Mouse (Mus musculus) layer of hippocampus, postnatal 14 days (tissue): ENCODE measurements around the gene Ankrd11. TPM values are rescaled to one million over a fixed set of nuclear protein-coding genes. Genes with fewer than 3 reads are reported as not detected.
A peak's percentile ranks its signal among the peaks of the same experiment; 100 is the strongest.
"Not testable (repeated sequence)": the region's sequence is repeated elsewhere in the genome, so short reads cannot be mapped to it uniquely, and the experiment has no call there.

ENCODE experiments used
- DNase-seq, 2 experiments: peaks; one replicate each; pipeline ENCODE4 v3.0.0; 2021 to 2022; ENCODE audit warnings: low spot score in 2 of 2, mixed read lengths in 1 of 2
- long read RNA-seq, 2 experiments: library from polyadenylated mRNA; stranded (forward); transcript quantifications; one replicate each; pipeline ENCODE4 v2.0.0; 2021
- total RNA-seq, 2 experiments: library from RNA; stranded (reverse); gene quantifications; 2 replicates each; pipeline ENCODE4 v1.2.3; 2021

Gene Ankrd11
- 100 to 1,000 TPM; 152 to 159 TPM for total RNA-seq
- long read RNA-seq, experiment 1, partial matches to known transcripts = 58 of 68 reads
- long read RNA-seq, experiment 1, other reads (novel, unspliced or antisense) = 10 of 68 reads
- long read RNA-seq, experiment 2, partial matches to known transcripts = 59 of 72 reads
- long read RNA-seq, experiment 2, other reads (novel, unspliced or antisense) = 11 of 72 reads

DNA sequence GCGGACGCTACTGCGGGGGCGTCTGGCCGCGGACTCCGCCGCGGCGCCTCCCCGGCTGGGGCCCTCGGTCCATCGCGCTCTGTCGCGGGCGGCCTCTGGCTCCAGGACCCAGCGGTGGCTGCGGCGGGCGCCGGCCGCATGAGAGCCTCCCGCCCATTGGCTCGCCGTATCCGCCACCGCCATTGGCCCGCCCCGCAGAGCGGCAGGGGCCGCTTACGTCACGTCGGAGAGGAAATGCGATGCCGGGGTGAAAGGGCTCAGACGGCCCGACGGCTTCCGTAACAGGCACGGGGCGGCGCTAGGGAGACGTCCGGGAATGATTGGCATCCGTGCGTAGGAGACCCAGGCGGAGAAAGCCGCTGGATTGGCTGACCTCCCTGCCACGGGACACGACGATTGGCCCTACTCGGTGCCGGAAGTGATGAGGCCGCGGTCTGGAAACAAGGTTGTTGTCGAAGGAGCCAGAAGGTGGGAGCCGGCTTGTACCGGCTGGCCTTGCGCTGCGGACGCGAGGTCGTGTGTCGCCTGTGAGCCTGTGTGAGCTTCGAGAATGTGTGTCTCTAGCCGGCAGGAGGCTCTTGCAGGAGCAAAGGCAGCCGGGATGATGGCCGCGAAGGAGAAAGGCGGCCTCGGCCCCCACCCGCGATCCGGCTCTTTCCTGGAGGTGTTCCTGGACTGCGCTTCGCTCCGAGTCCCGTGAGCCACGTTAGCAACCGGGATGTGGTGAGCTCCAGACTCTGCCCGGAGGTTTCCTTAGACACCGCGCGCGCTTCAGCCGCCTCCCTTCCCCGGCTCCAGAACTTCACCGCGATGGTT lies at the start of gene Ankrd11:
TSS of gene Ankrd11 (minus strand) at position 120 of the 816 bp plus-strand sequence.
- peak; percentile 100 for DNase-seq

DNA sequence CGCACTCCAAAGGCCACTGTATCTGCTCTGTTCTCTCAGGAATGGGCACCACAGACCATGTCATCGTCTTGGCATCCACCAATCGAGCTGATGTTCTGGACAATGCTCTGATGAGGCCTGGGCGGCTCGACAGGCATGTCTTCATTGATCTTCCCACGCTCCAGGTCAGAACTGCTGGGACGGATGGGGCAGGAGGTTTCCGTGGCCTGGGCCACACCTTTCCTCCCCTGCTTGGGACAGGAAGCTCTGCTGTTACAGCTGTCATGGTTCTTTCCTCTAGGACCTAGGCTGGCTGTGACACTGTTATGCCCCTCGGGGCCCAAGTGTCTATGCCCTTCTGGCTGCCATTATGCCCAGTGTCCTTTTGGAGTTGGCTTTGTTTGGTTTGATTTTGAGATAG lies 45.2 kb upstream of the Ankrd11 start:
- no peak for DNase-seq

DNA sequence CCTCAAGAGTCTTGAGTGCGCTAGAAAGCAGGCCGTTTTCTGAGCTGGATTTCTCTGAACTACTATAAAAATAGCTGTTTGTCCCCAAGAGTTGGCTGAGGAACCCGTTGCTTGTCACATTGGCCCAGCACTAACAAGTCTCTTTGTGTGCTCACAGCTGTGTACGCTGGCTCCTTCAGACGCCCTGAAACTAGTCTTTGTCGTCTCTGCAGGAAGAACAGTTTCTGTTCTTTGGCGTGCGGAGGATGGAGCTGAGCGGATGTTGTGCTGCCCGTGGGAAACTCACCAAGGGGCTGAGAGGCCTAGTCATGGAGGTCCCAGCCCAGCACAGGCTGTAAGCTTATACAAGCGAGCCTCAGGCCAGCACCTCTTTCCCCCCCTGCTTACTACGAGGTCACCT lies 41.5 kb upstream of the Ankrd11 start:
- peak in 1 of 2 experiments; percentile 80 for DNase-seq

DNA sequence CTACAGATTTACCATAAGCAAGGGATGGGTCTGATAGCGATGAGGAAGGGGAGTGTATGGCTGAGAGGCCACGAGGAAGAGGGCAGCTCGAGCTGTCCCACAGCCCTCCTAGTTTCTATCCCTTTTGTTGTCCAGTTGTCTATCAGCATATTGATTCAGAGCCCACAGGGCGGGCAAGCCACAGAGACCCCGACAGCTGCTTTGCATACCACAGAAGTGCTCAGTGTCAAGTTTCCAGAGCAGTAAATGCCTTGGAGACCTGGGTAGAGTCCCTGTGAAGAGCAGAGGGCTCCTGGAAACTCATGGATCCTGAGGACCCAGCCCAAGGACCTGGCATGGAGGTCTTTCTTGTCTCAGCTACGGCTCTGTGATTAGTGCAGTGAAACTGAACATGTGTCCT lies 40.9 kb upstream of the Ankrd11 start:
- no peak for DNase-seq

DNA sequence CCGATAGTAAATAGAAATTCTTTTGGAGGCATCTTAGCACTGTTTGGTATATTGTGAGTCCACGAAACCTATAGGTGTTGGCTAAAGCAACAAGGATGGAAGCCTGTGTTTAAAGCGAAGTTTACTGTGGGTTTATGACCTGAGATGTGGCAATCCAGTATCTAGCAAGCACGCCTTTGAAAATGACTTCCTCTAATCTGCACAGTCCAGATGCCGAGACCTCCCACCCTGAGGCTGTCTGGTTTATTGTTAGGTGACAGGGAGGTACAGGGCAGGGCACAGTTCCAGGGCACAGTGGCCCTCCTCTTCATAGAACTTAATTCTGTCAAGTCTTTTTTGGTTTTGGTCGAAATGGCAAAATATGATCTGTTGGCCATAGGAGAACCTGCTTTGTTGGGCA lies 35.1 kb upstream of the Ankrd11 start:
- DNase-seq = no peak

DNA sequence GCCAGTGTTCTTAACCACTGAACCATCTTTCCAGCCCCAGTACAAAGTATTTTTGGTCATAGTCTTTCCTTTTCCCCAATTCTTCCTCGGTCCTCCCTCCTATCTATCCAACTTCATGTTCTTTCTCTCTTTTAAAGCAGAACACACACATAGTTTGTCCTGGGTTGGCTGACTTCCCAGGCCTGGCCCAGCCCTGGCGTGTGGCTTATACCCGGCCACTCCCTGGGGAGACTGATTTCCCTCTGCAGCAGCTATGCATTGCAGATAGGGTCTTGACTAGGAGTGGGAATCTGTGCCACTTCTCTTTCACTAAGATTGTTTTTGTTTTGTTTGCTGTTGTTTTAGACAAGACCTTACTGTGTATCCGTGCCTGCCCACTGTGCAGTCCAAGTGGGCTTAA lies 29.1 kb upstream of the Ankrd11 start:
- no peak for DNase-seq

DNA sequence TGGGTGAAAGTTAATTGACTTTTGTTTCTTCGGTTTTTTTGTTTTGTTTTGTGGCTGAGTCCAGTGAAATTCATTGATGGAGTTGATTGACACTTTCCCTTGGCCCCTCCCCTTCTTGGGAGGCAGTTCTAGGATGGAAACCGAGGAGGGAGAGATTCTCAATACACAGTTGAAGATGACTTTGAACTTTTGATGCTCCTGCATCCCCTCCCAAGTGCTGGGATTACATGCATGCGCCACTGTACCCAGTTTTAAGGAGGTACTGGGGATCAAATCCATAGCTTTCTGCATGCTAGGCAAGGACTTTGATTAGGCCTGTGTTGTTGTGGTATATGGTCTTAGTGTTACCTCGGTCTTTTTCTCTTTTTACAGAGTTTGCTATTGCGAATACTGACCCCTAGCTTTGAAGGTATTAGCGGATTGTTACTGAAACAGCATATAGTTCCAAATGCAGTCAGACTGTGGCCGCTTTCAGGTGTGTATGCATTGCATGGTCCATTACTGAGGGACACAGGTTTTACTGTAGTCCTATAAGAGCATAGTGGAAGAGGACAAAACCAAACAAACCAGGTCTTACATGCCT lies 24.1 kb upstream of the Ankrd11 start:
- no peak for DNase-seq

DNA sequence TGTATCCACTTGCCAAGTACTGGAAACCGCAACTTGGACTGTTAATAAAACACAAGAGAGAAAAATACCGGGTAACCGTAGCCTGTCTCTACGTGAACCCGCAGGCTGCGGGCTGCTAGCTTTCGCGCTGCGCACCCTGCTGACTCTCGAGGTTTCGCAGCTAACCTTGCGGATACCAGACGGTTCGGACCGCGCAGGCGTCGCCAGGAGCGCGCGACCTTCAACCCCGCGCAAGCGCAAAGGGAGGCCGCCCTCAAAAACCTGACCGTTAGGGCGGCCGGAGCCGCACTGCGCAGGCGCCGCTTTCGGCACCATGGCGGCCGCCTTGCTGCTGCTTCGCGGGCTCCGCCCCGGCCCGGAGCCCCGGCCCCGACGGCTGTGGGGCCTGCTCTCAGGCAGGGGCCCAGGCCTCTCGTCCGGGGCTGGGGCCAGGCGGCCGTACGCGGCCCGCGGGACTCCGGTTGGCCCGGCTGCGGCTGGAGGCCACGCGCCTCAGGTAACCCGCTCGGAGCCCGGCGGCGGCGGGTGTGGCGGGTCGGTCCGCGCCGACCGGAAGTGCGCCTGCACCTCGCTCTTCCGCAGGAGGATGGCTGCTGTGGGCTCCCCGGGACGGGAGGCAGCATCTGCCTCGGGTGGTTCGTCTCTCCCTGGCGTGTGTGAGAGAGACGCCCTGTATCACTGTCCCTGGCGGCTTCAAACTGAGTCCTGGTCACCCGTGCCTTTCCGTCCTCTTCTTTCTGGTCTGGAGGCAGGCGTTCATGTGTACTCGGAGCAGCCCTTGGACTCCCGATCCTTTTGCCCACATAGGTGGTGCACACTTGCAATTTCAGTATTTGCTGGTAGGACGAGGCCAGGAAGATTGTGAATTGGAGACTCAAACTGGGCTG lies 23.4 kb upstream of the Ankrd11 start:
- peak; percentile 95 to 97 for DNase-seq

DNA sequence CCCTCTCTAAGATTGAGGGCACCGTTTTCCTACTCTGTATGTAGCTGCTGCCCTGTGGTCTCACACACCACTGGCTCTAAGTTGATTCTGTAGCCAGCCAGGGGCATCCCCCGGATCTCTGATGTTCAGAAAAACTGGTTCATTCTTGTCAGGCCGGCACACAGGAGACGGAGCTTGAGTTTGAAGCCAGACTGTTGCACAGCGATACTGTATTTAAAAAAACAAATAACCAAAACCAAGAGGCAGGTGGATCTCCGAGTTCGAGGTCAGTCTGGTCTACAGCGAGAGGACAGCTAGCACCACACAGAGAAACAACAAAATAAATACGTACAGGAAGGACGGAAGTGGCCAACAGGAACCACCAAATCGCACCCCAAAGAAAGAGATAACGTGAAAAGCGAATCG lies 22.7 kb upstream of the Ankrd11 start:
- DNase-seq = no peak

DNA sequence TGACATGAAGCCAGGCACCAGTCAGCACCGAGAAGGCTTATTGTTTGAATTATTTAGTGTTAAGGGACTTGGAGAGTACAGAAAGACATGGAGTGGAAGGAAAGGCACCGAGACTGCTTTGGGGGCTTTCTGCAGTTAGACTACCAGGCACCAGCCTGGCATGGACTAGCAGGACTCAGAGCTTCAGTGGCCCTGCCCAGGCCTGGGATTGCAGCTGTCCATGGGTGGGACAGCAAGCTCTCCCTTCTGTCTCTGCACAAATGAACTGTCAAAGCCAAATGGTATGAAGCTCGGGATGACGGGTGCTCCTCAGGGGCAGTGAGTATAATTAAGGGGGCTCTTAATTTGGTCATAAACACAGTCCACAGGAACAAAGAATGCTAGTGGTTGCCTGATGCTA lies 22.0 kb upstream of the Ankrd11 start:
- DNase-seq = no peak

DNA sequence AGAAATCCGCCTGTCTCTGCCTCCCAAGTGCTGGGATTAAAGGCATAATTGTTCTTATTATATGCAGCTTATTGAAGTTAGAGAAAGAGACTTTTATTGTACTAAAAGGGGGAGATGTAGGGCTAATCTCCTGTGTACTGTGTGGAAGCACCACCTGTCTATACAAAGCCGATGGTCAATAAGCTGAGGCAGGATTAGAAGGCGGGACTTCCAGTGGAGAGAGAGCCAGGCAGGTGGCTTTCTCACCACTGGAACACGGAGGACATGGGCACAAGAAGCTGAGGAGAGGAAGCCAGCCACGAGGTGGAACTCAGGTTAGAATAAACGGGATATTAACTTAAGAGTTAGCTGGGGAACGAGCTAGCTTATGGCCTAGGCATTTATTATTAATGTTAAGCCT lies 20.6 kb upstream of the Ankrd11 start, which contains the start of gene Spg7:
TSS of gene Spg7 (plus strand) at position 222 of the 400 bp plus-strand sequence.
- no peak for DNase-seq

DNA sequence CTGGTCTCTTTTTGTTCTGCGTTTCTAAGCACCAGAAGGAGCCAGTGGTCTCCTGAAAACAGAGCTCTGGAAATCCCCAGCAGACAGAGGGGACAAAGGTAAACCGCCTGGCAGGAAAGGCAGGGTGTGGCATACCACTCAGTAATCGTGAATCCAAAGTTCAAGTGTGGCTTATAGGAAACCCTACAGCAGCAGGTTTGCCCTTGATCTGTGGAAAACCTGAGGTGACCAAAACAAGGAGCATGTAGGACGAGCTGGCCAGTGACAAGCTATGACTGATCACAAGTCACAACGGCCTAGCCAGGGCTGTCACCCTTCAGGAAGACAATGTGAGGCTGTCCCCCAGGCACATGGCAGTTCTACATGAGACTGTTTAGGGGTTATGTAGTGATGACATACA lies 9.4 kb upstream of the Ankrd11 start:
- no peak for DNase-seq

DNA sequence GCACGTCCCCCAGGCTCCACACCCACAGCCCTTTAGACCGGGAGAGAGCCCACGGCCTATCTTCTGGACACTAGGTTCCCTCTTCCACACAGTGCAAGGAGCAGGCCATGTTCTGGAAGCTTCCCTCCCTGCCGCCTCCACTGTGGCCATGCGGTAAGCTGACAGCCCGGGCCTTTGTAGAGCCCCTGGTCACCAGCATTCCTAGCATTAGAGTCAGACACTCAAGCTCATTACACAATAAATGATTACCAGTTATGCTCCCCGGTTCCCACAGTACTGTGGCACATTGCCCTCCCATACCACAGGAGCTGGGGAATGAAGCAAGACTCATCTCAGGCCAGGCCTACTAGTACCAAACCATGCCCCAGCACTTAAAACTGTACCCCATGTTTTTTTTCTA lies 6.3 kb upstream of the Ankrd11 start:
- no peak for DNase-seq

DNA sequence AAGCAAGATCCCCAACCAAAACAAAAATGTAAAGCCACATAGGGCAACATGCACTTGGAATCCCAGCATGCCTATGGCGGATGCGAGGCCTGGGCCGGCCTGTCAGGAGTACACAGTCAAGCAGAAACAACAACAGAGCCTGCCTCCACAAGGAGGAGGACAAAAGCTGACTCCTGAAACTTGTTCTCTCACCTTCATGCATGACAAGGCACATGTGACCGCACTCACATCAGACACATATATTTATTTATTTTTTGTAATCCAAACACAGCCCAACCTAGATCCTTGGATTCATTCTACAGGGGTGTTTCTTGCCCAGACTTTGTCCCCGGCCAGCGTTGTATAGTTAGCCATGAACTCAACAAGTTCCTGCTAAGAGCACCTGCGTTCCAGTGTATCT lies 5.8 kb upstream of the Ankrd11 start:
- no peak for DNase-seq

DNA sequence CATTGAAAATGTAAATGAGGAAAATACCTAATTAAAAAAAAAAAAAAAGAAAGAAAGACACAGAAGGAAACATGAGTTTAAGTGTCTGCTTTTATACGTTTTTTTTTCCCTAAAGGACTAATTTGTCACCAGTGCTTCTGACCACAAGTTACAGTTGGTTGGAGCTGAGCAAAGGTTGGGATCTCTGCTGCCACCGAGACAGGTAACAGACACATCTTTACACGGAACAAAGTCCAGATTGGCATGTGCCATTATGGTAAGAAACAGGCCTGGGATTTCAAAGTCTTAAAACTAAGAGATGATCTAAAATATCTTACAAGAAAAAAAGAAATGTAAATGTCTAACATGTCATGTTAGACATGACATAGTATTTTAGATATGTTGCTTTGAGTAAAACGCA lies 4.6 kb upstream of the Ankrd11 start:
- no peak for DNase-seq

DNA sequence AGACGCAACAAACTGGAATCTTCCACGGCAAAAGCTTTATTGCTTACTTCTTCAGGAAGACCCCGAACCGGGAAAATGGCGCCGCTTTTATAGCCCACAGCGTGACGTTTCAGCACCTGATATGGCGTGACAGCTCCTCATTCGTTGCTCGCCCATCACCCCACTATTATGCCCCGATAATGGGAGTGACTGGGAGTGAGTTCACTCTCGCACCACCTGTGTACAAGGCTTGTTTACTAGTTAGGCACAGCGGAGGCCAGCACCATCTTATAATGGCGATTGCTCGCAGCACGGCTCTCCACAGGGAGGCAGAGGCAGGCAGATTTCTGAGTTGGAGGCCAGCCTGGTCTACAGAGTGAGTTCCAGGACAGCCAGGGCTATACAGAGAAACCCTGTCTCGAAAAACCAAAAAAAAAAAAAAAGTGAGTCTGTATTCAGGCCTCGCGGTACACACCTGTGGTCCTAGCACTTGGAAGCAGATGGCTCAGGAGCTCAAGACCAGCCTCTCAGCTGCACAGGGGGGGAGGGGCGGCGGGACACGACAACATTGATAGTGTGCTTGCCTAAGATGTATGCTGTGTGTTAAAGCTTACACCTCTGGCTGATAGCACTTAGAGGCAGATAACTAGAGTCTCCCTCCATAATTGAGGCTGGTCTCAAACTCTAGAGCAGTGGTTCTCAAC lies 2.8 kb upstream of the Ankrd11 start:
- not testable (repeated sequence) for DNase-seq

DNA sequence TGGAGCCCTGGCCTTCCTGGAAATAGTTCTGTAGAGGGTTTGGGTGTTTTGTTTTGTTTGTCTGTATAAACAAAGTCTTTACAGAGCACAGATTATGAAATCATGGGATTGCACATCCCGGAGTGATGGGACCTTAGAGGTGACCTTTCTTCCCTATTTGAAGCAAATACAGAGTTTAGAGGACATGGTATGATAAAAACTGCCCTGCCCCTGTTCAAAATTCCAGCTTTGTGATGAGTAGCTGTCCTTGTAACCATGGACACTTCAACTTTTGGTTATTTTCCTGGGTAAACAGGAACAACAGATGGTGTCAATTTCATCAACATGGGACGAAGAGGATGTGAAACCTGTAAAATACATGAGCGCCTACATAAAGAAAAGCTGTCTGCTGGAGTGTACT lies 1.9 kb upstream of the Ankrd11 start:
- DNase-seq = no peak

DNA sequence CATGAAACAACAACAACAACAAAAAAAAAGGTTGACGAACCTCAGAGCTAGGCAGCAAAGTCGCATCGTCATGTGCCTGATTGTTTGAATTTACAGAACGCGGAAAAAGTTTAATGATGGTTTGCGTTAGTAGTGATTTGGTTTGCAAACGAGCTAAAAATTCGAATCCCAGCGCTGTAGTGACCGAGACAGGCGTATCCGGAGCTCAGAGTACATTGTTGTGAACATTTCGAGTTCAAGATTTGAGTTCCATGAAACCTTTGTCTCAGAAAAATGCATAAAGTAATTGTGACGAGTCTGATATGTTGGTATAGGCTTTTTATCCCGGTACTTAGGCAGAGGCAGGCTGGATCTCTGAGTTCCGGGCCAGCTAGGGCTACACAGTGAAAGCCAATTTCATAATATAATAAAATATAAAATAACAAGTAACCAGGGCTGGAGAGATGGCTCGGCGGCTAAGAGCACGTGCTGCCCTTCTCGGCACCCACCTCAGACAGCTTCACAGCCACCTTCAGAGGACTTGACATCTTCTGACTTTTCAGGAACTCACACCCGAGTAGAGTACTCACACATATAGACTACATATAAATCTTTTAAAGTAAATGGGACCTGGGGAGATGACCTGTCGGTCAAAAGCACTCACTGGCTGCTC lies 1.0 kb upstream of the Ankrd11 start:
- DNase-seq = no peak

DNA sequence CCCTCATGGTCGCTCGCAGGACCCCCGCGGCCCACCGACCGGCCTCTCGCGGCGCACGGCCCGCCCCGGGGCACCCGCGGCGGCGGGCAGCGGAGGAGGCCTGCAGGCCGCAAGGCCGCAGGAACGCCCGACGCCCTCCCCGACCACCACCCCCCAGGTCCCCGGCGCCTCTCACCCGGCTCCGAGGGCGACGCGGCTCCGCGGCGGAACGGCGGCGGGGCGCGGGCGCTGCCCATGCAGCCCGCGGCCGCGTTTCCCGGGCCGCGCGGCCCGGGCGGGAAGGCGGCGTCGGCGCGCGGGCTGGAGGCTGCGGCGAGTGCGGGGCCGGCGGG lies 337 bp downstream of the Ankrd11 start:
- DNase-seq = no peak

DNA sequence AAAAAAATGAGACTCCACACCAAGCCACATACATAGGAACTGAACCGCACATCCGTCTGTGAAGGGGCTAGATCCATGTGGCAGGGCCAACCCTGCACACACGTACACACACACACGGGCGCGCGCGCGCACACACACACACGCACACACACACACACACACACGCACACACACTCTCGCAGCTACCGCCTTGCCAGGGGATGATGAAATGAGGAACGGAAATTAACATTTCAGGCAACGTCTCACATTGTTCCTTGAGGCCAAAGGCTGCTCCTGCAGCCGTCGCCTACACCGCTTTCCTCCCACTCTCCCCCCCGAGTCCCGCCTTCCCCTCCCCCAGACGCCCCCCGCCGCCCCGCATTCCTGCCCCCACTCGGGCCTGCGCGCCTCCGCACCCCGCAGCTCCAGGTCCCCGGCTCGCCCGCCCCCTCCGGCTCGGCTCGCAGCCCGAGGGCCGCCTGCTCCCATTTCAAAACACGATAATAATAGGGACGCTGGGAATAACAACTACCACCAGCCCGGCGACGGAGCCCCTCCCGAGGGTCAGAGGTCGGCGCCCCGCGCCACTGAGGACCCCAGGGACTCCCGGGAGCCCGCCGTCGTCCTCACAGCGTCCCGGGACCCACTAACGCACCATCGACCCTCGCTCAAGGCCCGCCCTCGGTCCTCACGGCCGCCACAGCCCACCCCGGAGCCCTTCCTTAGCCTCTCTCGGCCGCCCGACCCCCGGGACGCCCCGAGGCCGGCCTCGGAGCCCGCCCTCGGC lies 886 bp downstream of the Ankrd11 start:
- DNase-seq = peak; percentile 44 to 62
